Mouse (Mus musculus) midbrain, embryonic 16.5 days (tissue): ENCODE data around the gene Cd82. TPM values are rescaled to one million over a fixed set of nuclear protein-coding genes. Genes with fewer than 3 reads are reported as not detected.

Experiments
- ATAC-seq: fragments of 200-750 bp; cut with Nextera tagmentation; 2 replicates; pipeline ENCODE4 v1.8.0; 2017; ENCODE audit warnings: moderate TSS enrichment
- H3K27ac ChIP-seq: fragments of 300-500 bp; sonication (generic); 2 replicates; pipeline ENCODE4 v1.5.1; 2014; ENCODE audit warnings: mild to moderate bottlenecking, low read length, mixed read lengths
- H3K27me3 ChIP-seq: fragments of 300-500 bp; sonication (generic); 2 replicates; pipeline ENCODE4 v1.6.1; 2014; ENCODE audit warnings: low read depth, low read length, mixed read lengths; ENCODE audit not compliant: control insufficient read depth, insufficient read depth
- H3K36me3 ChIP-seq: fragments of 300-500 bp; sonication (generic); 2 replicates; pipeline ENCODE4 v1.6.1; 2014; ENCODE audit warnings: mild to moderate bottlenecking, low read length, moderate library complexity, mixed read lengths; ENCODE audit not compliant: control insufficient read depth, insufficient read depth
- H3K4me1 ChIP-seq: fragments of 300-500 bp; sonication (generic); 2 replicates; pipeline ENCODE4 v1.6.1; 2014; ENCODE audit warnings: mild to moderate bottlenecking, low read length, mixed read lengths; ENCODE audit not compliant: control insufficient read depth, insufficient read depth
- H3K4me2 ChIP-seq: fragments of 300-500 bp; sonication (generic); 2 replicates; pipeline ENCODE4 v1.6.1; 2014; ENCODE audit warnings: mild to moderate bottlenecking, low read length, mixed read lengths
- H3K4me3 ChIP-seq: fragments of 300-500 bp; sonication (generic); 2 replicates; pipeline ENCODE4 v1.5.1; 2014; ENCODE audit warnings: low read depth, mild to moderate bottlenecking, low read length, moderate library complexity, mixed read lengths
- H3K9ac ChIP-seq: fragments of 300-500 bp; sonication (generic); 2 replicates; pipeline ENCODE4 v1.6.1; 2014; ENCODE audit warnings: low read depth, low read length, mixed read lengths
- H3K9me3 ChIP-seq: fragments of 300-500 bp; sonication (generic); replicated peaks from 2 replicates; pipeline ENCODE4 v1.6.1; 2014; ENCODE audit warnings: mild to moderate bottlenecking, low read length, mixed read lengths; ENCODE audit not compliant: control insufficient read depth, poor library complexity, severe bottlenecking
- WGBS: fragments of 180-500 bp; shearing (Covaris S2); extraction: QIAGEN DNeasy Blood & Tissue Kit; methylation state at CpG from one replicate; pipeline ENCODE4 v1.1.7; 2014; 5-methylcytosine and 5-hydroxymethylcytosine counted together
- polyA plus RNA-seq: library from polyadenylated mRNA; unstranded; fragments of >200 nt; fragmentation: Nextera tagmentation; extraction: Ambion mirVana; gene quantifications from 2 replicates; pipeline ENCODE4 v1.2.1, GENCODE M21; 2015

Gene Cd82
- 19.5 and 22.1 TPM in 2 replicates for polyA plus RNA-seq

DNA sequence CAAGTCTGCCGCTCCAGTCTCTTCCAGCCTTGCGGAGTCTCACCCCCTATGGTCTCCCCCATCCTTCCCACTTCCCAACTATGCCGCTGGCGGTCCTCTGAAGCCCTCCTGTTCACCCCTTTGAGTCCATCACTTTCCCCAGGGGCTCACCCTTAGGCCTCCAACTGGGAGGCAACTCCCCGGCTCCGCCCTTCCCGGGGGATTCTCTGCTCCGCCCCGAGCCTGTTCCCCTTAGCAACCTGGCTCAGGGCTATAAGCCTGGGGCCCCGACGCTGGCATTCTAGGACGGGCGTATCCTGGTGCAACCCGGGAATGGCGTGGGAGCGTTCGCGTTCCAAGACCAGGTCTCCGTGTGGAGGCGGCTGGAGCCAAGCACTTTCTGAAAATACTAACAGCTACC is at the start of gene Cd82:
Gene Cd82 (minus strand): TSS at position 381 of the 400 bp plus-strand sequence.
- Histone ChIP-seq H3K4me3 (peak within 1 kb of the TSS; percentile 38), H3K4me1 (peaks cover 9% of the 10 kb centered on the region; the same call in 1 of the 2 replicates), H3K9ac (peak within 1 kb of the TSS; percentile 56), H3K36me3 (no peaks in the 10 kb centered on the region), H3K27ac (0 out of 2 replicates have a peak within 1 kb of the TSS, but pooled peaks have one; percentile 51), H3K27me3 (peaks cover 6% of the 10 kb centered on the region), H3K9me3 (no peaks in the 10 kb centered on the region), H3K4me2 (peak within 1 kb of the TSS; percentile 75)
- ATAC-seq = peak; percentile 71
- 2% methylated on average over 20 of the region's 20 CpGs for WGBS

DNA sequence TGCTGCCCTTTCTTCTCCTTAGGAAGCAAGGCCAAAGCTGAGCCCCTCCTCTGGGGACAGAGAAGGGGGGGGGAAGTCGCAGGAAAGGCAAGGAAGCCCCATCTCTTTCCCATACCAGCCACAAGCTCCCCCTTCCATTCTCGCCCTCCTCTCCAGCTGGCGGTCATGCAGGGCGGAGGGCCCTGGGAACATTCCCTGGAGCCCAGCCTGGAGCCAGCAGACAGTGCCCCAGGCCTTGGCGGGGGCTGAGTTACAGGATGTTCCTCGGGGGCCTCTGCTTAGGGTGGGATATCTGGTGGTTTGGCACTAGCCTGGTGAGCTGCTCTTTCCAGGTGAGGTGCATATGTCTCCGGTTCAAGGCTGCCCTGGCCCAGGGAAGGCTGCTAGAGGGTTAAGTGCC is 49.2 kb upstream of the Cd82 start:
- H3K27ac ChIP-seq = no peak overlapping the region
- no peaks in the 10 kb centered on the region for H3K36me3 ChIP-seq
- 72% methylated on average over 7 of the region's 7 CpGs for WGBS
- H3K4me1 ChIP-seq = no peaks in the 10 kb centered on the region
- no peak overlapping the region for H3K9ac ChIP-seq
- H3K4me3 ChIP-seq = no peak overlapping the region
- ATAC-seq = no peak
- H3K27me3 ChIP-seq = no peaks in the 10 kb centered on the region
- H3K9me3 ChIP-seq = no peaks in the 10 kb centered on the region
- H3K4me2 ChIP-seq = no peak overlapping the region

DNA sequence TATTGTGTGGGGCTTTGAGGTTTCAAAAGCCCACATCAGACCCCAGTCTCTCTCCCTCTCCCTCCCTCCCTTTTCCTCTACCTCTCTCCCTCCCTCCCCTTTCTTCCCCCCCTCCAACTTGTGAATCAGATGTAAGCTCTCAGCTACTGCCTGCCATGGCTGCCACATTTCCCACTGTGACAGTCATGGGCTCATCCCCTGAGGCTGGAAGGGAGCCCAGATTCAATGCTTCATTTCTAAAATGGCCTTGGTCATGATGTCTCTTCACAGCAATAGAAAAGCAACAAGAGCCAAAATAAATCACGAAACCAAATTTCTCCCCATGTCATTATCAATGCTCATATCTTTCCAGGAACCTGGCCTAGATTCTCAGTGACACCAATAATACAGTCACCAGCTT is 47.9 kb upstream of the Cd82 start:
- no peak overlapping the region for H3K4me2 ChIP-seq
- H3K9me3 ChIP-seq = no peaks in the 10 kb centered on the region
- ATAC-seq = no peak
- no peak overlapping the region for H3K9ac ChIP-seq
- H3K27me3 ChIP-seq = no peaks in the 10 kb centered on the region
- H3K27ac ChIP-seq = no peak overlapping the region
- 90% methylated on average over 1 of the region's 1 CpGs for WGBS
- no peaks in the 10 kb centered on the region for H3K36me3 ChIP-seq
- no peak overlapping the region for H3K4me3 ChIP-seq
- no peaks in the 10 kb centered on the region for H3K4me1 ChIP-seq

DNA sequence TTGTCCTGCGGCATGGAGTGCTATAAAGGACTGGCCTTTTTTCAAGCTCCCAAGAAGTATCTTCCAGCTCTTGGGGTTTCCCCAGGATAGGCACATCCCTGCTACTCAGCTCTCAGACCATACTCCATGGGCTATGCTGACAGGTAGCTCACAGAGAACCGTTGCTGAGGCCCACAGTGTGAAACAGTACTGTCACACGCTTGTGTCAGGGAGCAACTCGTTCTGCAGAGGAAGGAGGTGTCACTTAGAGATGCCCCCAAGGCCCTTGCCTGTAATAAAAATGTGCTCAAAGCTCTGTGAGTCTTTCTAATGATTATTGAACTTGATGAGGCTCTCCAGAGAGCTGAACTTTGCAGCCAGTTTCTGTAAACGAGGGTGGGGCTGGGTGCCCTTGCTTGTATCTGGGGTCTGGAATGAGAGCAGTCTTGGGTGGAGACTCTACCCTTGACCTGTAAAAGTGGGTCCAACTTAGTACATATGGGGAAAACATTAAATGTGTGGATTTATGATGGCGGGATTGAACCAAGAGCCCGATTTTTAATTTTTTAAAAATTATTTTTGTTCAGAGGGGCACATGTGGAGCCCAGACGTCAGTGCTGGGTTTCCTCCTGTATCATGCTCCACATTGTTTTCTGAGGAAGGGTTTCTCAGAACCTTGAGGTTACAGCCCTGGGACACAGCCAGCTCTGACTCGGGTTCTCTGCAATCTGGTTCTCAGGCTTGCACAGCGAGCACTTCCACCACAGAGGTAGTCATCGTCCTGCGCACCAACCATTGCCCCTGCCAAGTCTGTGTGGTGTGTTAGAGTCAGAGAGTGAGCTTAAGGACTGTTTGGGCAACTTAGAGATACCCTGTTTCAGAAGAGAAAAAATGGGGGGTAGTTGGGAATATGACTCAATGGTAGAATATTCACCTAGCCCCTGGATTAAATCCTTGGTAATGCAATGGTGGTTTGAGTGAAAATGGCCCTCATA is 47.1 kb upstream of the Cd82 start:
- Histone ChIP-seq H3K36me3 (no peaks in the 10 kb centered on the region), H3K9ac (no peak overlapping the region), H3K4me3 (no peak overlapping the region), H3K9me3 (no peaks in the 10 kb centered on the region), H3K27ac (no peak overlapping the region), H3K4me2 (no peak overlapping the region), H3K4me1 (no peaks in the 10 kb centered on the region), H3K27me3 (no peaks in the 10 kb centered on the region)
- ATAC-seq = no peak
- 90% methylated on average over 12 of the region's 12 CpGs for WGBS

DNA sequence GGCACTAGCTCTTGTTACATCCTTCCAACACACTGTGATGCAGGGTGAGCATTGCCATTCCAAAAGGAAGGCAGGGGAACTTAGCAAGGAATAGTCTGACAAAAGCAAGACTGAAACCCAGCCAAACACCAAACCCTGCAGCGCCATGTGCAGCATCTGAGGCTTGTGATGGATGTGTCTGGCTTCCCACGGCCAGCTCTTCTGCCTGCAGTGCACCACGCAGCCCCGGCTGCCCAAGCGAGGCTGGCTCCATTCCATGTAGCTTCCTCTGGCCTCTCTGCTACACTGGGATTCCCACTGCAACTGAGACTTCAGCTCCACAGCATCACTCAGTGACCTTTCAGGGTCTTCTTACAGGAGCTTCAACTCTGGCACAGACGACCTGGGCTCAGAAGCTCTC is 42.2 kb upstream of the Cd82 start:
- no peak overlapping the region for H3K4me3 ChIP-seq
- 75% methylated on average over 6 of the region's 6 CpGs for WGBS
- H3K4me2 ChIP-seq = no peak overlapping the region
- H3K27me3 ChIP-seq = no peaks in the 10 kb centered on the region
- H3K9ac ChIP-seq = no peak overlapping the region
- H3K4me1 ChIP-seq = no peaks in the 10 kb centered on the region
- no peak for ATAC-seq
- H3K27ac ChIP-seq = no peak overlapping the region
- H3K36me3 ChIP-seq = no peaks in the 10 kb centered on the region
- no peaks in the 10 kb centered on the region for H3K9me3 ChIP-seq

DNA sequence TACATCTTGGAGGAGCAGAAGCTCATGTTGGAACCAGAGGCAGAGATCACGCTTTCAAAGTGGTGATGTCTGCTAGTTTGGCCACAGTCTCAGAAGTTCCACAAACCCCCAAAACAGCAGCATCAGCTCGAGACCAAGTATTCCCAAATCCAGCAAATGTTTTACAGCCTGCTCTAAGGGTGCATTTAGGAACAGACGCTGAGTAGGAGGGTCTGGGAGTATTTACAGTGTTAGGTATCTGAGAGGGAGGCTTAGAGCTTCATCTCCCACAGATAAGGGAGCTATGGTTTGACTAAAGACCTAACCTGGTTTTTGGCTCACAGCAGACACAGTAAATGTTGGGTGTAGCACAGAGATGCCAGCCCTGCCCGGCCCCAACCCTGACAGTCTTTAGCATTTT is 40.4 kb upstream of the Cd82 start:
- Histone ChIP-seq H3K4me1 (no peaks in the 10 kb centered on the region), H3K4me3 (no peak overlapping the region), H3K36me3 (no peaks in the 10 kb centered on the region), H3K9me3 (no peaks in the 10 kb centered on the region), H3K4me2 (no peak overlapping the region), H3K27me3 (no peaks in the 10 kb centered on the region), H3K27ac (no peak overlapping the region), H3K9ac (no peak overlapping the region)
- ATAC-seq = no peak
- 88% methylated on average over 4 of the region's 4 CpGs for WGBS

DNA sequence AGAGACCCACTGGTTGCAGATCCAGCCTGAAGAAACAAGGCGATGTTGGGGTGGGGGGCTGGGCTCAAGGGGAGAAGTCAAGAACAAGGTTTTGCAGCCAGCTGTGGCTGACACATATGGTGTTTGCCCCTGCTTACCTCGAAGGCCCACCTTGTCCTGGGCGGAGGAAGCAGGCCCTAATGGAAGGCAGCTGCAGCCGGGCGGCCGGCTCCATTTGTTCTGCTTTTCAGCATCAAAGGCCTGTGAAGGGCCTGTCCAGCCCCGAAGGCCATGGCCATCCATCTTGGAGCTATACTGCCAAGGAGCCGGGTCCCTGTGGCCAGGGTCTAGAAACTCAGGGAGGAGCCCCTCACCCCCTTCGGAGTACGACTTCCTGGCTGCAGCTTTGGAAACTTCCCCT is 38.4 kb upstream of the Cd82 start:
- H3K27ac ChIP-seq = no peak overlapping the region
- no peaks in the 10 kb centered on the region for H3K27me3 ChIP-seq
- H3K4me2 ChIP-seq = no peak overlapping the region
- WGBS = 81% methylated on average over 10 of the region's 10 CpGs
- H3K9me3 ChIP-seq = no peaks in the 10 kb centered on the region
- no peaks in the 10 kb centered on the region for H3K4me1 ChIP-seq
- H3K4me3 ChIP-seq = no peak overlapping the region
- no peak overlapping the region for H3K9ac ChIP-seq
- no peak for ATAC-seq
- no peaks in the 10 kb centered on the region for H3K36me3 ChIP-seq

DNA sequence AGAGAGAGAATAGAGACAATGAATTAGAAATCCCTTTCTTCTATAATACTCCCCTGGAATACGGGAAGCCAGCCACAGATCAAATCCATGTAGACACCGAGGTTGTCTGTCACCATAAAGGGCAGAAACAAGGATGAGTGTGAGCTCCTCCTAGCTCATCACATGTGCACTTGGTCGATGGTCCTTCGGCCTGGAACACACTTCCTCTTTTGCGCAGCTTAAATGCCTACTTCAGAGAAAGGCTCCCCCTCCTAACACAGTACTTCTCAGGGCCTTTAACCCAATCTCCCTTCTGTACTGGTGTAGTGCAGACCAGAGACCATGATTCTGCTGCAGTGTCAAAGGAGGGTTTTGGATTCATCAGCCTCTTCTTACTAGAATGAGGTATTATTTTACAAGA is 34.3 kb upstream of the Cd82 start:
- no peak overlapping the region for H3K4me3 ChIP-seq
- no peak overlapping the region for H3K9ac ChIP-seq
- 90% methylated on average over 5 of the region's 5 CpGs for WGBS
- ATAC-seq = no peak
- H3K27ac ChIP-seq = no peak overlapping the region
- H3K4me2 ChIP-seq = no peak overlapping the region
- H3K9me3 ChIP-seq = no peaks in the 10 kb centered on the region
- no peaks in the 10 kb centered on the region for H3K4me1 ChIP-seq
- H3K36me3 ChIP-seq = no peaks in the 10 kb centered on the region
- H3K27me3 ChIP-seq = no peaks in the 10 kb centered on the region

DNA sequence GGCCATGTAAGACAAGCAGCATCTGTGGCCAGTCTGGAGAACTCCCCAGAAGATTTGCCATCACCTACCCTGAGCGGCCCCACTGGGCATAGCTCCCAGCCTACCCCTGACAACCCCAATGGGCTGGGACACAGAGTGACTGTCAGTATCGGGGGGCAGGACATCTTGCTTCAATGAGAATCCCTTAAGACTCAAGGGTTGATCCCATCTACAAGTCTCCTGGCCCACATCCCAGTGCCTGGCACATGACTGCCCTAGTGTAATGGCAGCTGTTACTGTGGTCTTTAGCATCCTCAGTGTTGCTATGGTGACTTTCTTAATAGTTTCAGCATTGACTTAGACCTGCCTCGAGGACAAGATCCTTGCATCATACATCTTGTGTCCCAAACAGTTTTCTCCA is 32.2 kb upstream of the Cd82 start:
- no peak overlapping the region for H3K9ac ChIP-seq
- no peaks in the 10 kb centered on the region for H3K27me3 ChIP-seq
- no peaks in the 10 kb centered on the region for H3K36me3 ChIP-seq
- H3K4me1 ChIP-seq = no peaks in the 10 kb centered on the region
- H3K4me3 ChIP-seq = no peak overlapping the region
- no peak overlapping the region for H3K27ac ChIP-seq
- H3K4me2 ChIP-seq = no peak overlapping the region
- ATAC-seq = no peak
- no peaks in the 10 kb centered on the region for H3K9me3 ChIP-seq
- WGBS = 72% methylated on average over 3 of the region's 3 CpGs
